Mouse (Mus musculus): ENCODE data around the gene Birc3. TPM values are rescaled to one million over a fixed set of nuclear protein-coding genes. Genes with fewer than 3 reads are reported as not detected.
"Not testable (repeated sequence)": the region's sequence is repeated elsewhere in the genome, so short reads cannot be mapped to it uniquely, and the experiment has no call there.

Birc3 gene
- polyA plus RNA-seq, 1 experiment from 2014 or later, result 9.4 TPM

DNA sequence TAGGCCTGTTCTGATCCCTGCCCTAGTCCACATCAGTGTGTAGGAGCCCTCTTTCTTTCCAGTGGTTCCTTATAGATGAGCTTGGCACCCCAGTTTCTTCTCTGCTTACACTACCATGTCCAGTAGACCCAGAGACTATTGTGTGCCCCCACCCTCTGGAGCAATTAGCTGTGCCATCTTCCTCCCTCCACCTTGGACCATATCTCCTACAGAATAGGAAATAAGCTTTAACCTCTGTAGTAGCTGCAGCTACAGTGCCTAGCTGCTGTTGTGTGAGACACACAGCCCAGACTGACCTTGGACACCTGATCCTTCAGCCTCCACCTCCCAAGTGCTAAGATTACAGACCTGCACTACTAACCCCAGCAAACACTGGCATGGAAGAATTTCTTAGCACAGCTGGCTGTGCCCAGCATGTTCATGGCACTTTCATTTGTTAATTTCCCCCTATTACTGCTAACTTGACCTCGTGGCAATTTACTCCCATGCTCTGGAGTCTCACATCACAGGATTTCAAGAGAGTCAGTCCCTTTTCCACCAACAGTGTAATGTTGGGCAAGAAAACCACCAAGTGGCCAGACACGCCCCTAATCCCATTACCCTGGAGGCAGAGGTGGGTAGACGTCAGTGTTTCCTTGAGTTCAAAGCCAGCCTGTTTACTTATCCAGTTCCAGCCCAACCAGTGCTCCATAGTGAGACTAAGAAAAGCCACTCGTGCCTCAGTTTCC, 1.5 kb downstream of the Birc3 start:
- Histone ChIP-seq H3K36me3 (ENCODE audit: control insufficient read depth, insufficient read depth, low read length) (no peaks in the 10 kb centered on the region), H3K9ac (ENCODE audit: low read length) (no peak overlapping the region), H3K4me1 (replicated peaks; ENCODE audit: control insufficient read depth, insufficient read depth, low read length) (no peaks in the 10 kb centered on the region), H3K4me3 (ENCODE audit: low read depth, low read length) (no peak overlapping the region), H3K27me3 (replicated peaks; ENCODE audit: control insufficient read depth, insufficient read depth, low read length) (no peaks in the 10 kb centered on the region), H3K9me3 (ENCODE audit: control insufficient read depth, low read length) (no peaks in the 10 kb centered on the region), H3K4me2 (ENCODE audit: low read length) (peak overlapping the region; percentile 85; the same call in 1 of the 2 replicates), H3K27ac (ENCODE audit: low read depth) (no peak overlapping the region)
- DNase-seq (ENCODE audit: low spot score) (peak; percentile 51), ATAC-seq (replicated peaks; ENCODE audit: low FRiP score, low TSS enrichment, low read depth) (no peak)
- 64% methylated on average over 4 of the region's 4 CpGs for WGBS

DNA sequence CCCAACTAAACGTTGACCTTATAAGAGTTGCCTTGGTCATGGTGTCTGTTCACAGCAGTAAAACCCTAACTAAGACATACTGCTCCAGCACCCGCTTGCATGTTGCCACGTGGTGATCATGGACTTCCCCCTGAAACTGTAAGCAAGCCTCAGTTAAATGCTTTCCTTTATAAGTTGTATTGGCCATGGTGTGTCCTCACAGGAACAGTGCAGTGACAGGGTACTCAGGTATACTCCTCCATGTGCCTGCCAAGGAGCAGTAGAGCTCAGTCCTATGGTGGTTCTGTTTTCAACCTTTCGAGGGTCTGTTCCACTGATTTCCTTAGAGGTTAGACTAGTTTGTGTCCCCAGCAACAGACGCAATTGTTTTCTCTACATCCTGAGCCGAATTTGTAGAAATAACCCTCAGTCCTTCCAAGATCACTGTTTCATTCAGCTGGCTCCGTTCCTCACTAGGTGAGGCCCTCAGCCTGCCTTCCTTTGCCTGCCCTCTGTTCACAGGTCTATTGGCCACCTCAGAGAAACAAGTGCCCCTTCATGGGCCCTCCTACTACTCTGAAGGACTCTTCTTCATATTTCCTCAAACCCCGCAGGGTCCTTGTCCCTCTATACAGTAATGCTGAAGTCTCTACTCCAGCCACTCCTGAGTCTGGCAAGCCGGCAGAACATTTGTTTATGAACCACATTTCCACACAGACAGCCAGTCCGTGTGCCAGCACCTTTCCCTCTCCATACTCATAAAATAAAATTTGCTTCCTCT, 2.2 kb downstream of the Birc3 start:
- H3K9ac ChIP-seq (ENCODE audit: low read length), result no peak overlapping the region
- H3K9me3 ChIP-seq (ENCODE audit: control insufficient read depth, low read length), result no peaks in the 10 kb centered on the region
- H3K4me2 ChIP-seq (ENCODE audit: low read length), result no peak overlapping the region
- 80% methylated on average over 10 of the region's 10 CpGs for WGBS
- no peak overlapping the region for H3K27ac ChIP-seq (ENCODE audit: low read depth)
- no peaks in the 10 kb centered on the region for H3K36me3 ChIP-seq (ENCODE audit: control insufficient read depth, insufficient read depth, low read length)
- no peaks in the 10 kb centered on the region for H3K27me3 ChIP-seq (replicated peaks; ENCODE audit: control insufficient read depth, insufficient read depth, low read length)
- no peak for DNase-seq (ENCODE audit: low spot score)
- H3K4me1 ChIP-seq (replicated peaks; ENCODE audit: control insufficient read depth, insufficient read depth, low read length), result no peaks in the 10 kb centered on the region
- ATAC-seq (replicated peaks; ENCODE audit: low FRiP score, low TSS enrichment, low read depth), result no peak
- no peak overlapping the region for H3K4me3 ChIP-seq (ENCODE audit: low read depth, low read length)

DNA sequence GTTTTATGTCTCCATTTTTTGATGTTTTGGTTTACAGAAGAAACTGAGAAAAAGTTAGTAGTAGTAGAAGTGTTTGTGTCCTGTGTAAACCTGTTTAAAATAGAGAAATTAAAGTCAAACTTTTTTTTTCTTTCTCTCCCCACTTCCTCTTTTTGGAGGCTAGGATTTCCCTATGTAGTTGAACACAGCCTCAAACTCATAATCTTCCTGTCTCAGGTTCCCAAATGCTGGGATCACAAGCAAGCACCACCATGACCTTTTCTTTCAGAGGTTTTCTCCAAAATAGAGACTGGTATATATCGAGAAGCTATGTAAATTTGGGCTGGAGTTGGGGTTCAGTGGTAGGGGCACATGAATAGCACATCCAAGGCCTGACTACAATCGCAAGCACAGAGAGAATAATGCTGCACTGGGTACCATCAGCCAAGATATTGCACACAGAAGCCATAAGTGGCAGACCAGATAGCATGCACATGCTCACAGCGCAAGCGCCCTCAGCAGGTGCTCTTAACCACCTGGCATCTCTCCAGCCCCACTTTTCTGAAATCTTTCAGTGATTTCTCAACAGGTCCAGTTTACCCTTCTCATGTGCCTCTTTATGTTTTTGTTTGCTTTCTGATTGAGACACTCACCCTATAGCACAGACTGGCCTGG, 4.0 kb downstream of the Birc3 start:
- DNase-seq (ENCODE audit: low spot score) (no peak), ATAC-seq (replicated peaks; ENCODE audit: low FRiP score, low TSS enrichment, low read depth) (no peak)
- Histone ChIP-seq H3K36me3 (ENCODE audit: control insufficient read depth, insufficient read depth, low read length) (no peaks in the 10 kb centered on the region), H3K9ac (ENCODE audit: low read length) (no peak overlapping the region), H3K9me3 (ENCODE audit: control insufficient read depth, low read length) (no peaks in the 10 kb centered on the region), H3K4me1 (replicated peaks; ENCODE audit: control insufficient read depth, insufficient read depth, low read length) (no peaks in the 10 kb centered on the region), H3K4me2 (ENCODE audit: low read length) (no peak overlapping the region), H3K4me3 (ENCODE audit: low read depth, low read length) (no peak overlapping the region), H3K27me3 (replicated peaks; ENCODE audit: control insufficient read depth, insufficient read depth, low read length) (no peaks in the 10 kb centered on the region), H3K27ac (ENCODE audit: low read depth) (no peak overlapping the region)
- 97% methylated on average over 4 of the region's 4 CpGs for WGBS

DNA sequence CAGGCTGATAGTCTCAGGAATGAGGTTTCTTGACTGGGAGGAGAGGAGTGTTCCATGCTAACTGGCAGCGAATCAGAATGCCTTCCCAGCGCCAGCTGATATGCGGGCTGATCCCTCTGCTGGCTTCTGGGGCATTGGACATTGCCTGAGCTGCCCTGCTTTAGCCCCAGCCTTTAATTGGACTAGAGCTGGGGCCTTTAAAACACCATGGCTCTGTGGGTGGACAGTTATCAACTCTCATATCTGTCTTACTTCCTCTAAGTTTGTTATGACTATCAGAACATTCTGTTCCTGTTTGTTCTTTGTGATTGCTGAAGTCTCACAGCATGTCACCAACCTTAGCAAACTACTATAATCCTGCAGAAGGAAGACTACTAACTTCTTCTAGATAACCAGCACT, 5.0 kb downstream of the Birc3 start:
- no peak overlapping the region for H3K4me3 ChIP-seq (ENCODE audit: low read depth, low read length)
- no peak overlapping the region for H3K27ac ChIP-seq (ENCODE audit: low read depth)
- H3K4me1 ChIP-seq (replicated peaks; ENCODE audit: control insufficient read depth, insufficient read depth, low read length), result no peaks in the 10 kb centered on the region
- no peak overlapping the region for H3K9ac ChIP-seq (ENCODE audit: low read length)
- no peaks in the 10 kb centered on the region for H3K9me3 ChIP-seq (ENCODE audit: control insufficient read depth, low read length)
- WGBS, result 91% methylated on average over 3 of the region's 3 CpGs
- ATAC-seq (replicated peaks; ENCODE audit: low FRiP score, low TSS enrichment, low read depth) (no peak), DNase-seq (ENCODE audit: low spot score) (no peak)
- no peaks in the 10 kb centered on the region for H3K27me3 ChIP-seq (replicated peaks; ENCODE audit: control insufficient read depth, insufficient read depth, low read length)
- no peak overlapping the region for H3K4me2 ChIP-seq (ENCODE audit: low read length)
- no peaks in the 10 kb centered on the region for H3K36me3 ChIP-seq (ENCODE audit: control insufficient read depth, insufficient read depth, low read length)

DNA sequence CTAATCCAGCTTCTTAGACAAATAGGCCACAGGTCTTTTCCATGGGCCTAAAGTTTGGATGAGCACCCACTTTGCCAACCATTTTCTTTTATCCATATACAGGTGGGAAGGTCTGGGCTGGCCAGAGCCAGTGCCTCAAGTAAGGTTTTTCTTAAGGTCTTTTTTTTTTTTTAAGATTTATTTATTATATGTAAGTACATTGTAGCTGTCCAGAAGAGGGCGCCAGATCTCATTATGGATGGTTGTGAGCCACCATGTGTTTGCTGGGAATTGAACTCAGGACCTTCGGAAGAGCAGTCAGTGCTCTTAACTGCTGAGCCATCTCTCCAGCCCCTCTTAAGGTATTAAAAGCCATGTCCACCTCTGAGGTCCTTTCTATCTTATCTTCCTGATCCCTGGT, 6.0 kb downstream of the Birc3 start:
- H3K27me3 ChIP-seq (replicated peaks; ENCODE audit: control insufficient read depth, insufficient read depth, low read length); H3K27ac ChIP-seq (ENCODE audit: low read depth); DNase-seq (ENCODE audit: low spot score); H3K9me3 ChIP-seq (ENCODE audit: control insufficient read depth, low read length); H3K4me3 ChIP-seq (ENCODE audit: low read depth, low read length); H3K9ac ChIP-seq (ENCODE audit: low read length); H3K36me3 ChIP-seq (ENCODE audit: control insufficient read depth, insufficient read depth, low read length); H3K4me1 ChIP-seq (replicated peaks; ENCODE audit: control insufficient read depth, insufficient read depth, low read length); ATAC-seq (replicated peaks; ENCODE audit: low FRiP score, low TSS enrichment, low read depth); H3K4me2 ChIP-seq (ENCODE audit: low read length): not testable (repeated sequence)
- WGBS, result 90% methylated on average over 2 of the region's 2 CpGs

DNA sequence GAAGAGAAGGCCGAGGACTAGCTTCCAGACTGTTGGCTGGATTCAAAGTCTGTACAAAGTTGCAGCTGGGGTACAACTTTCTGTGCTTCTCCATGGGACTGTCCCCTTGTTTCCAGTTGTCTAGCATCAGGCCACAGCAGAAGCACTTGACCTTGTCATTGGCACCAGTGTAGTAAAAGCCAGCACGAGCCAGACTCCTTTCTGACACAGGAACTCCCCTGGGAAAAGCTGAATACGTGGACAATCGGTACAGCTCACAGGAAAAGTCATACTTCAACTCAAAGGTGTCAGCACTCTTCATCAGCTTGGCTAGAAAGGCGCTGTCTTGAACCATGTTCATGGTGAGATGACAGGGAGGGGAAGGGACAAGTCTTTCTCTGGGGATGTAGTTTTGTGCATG, 12.0 kb downstream of the Birc3 start:
- ATAC-seq (replicated peaks; ENCODE audit: low FRiP score, low TSS enrichment, low read depth), result no peak

DNA sequence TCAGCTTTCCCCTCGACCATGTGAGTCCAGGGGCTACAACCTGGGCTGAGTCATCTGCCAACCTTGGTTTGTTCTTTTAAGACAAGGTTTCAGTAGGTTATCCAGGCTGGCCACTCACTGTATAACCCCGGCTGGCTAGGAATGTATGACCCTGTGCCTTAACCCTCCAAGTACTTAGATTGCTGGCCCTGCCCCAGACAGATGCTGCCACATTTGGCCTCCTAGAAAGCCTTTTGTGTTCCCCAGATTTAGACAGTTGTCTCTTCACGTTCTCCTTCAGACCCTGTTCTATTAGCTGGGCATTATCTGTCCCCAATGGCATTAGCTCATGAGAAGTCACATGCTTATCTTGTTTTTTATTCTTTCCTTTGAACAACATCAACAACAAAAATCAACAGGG, 17.1 kb downstream of the Birc3 start:
- WGBS, result 70% methylated on average over 3 of the region's 3 CpGs
- Histone ChIP-seq H3K4me2 (ENCODE audit: low read length) (no peak overlapping the region), H3K4me3 (ENCODE audit: low read depth, low read length) (no peak overlapping the region), H3K36me3 (ENCODE audit: control insufficient read depth, insufficient read depth, low read length) (no peaks in the 10 kb centered on the region), H3K27ac (ENCODE audit: low read depth) (no peak overlapping the region), H3K4me1 (replicated peaks; ENCODE audit: control insufficient read depth, insufficient read depth, low read length) (no peaks in the 10 kb centered on the region), H3K9ac (ENCODE audit: low read length) (no peak overlapping the region), H3K27me3 (replicated peaks; ENCODE audit: control insufficient read depth, insufficient read depth, low read length) (no peaks in the 10 kb centered on the region), H3K9me3 (ENCODE audit: control insufficient read depth, low read length) (no peaks in the 10 kb centered on the region)
- no peak for DNase-seq (ENCODE audit: low spot score)
- no peak for ATAC-seq (replicated peaks; ENCODE audit: low FRiP score, low TSS enrichment, low read depth)

More for the DNA sequence above, 12.0 kb downstream of the Birc3 start:
- no peak for DNase-seq (ENCODE audit: low spot score)
- Histone ChIP-seq H3K9ac (ENCODE audit: low read length) (no peak overlapping the region), H3K4me3 (ENCODE audit: low read depth, low read length) (no peak overlapping the region), H3K4me2 (ENCODE audit: low read length) (no peak overlapping the region), H3K4me1 (replicated peaks; ENCODE audit: control insufficient read depth, insufficient read depth, low read length) (no peaks in the 10 kb centered on the region), H3K36me3 (ENCODE audit: control insufficient read depth, insufficient read depth, low read length) (no peaks in the 10 kb centered on the region), H3K27me3 (replicated peaks; ENCODE audit: control insufficient read depth, insufficient read depth, low read length) (no peaks in the 10 kb centered on the region), H3K27ac (ENCODE audit: low read depth) (no peak overlapping the region), H3K9me3 (ENCODE audit: control insufficient read depth, low read length) (no peaks in the 10 kb centered on the region)
- 90% methylated on average over 5 of the region's 5 CpGs for WGBS

DNA sequence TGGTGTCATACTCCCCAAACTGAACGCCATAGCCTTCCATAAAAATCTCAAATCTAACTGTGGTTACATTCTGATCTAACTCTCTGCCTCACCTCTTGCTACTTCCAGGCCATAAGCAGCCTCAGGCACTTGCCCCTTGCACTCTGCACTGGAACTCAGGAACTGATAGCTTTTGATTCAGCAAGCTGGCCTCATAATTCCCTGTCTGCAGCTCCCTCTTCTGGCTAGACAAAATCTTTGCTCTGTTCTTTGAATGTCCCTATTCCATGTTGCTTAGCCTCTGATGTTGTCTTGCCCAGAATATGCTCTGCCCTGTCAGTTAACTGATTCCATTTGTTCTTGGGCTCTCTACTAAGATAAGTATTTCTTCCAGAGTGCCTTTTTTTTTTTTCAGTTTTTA, 17.6 kb downstream of the Birc3 start:
- H3K9ac ChIP-seq (ENCODE audit: low read length), result no peak overlapping the region
- peak; percentile 29; the same call in 1 of the 2 replicates for ATAC-seq (replicated peaks; ENCODE audit: low FRiP score, low TSS enrichment, low read depth)
- no peak for DNase-seq (ENCODE audit: low spot score)
- H3K27ac ChIP-seq (ENCODE audit: low read depth), result no peak overlapping the region
- no peaks in the 10 kb centered on the region for H3K9me3 ChIP-seq (ENCODE audit: control insufficient read depth, low read length)
- no peaks in the 10 kb centered on the region for H3K36me3 ChIP-seq (ENCODE audit: control insufficient read depth, insufficient read depth, low read length)
- 35% methylated on average over 1 of the region's 1 CpGs for WGBS
- no peaks in the 10 kb centered on the region for H3K4me1 ChIP-seq (replicated peaks; ENCODE audit: control insufficient read depth, insufficient read depth, low read length)
- H3K4me2 ChIP-seq (ENCODE audit: low read length), result no peak overlapping the region
- no peak overlapping the region for H3K4me3 ChIP-seq (ENCODE audit: low read depth, low read length)
- no peaks in the 10 kb centered on the region for H3K27me3 ChIP-seq (replicated peaks; ENCODE audit: control insufficient read depth, insufficient read depth, low read length)

All from intestine, embryonic 14.5 days (tissue).